ENCODE assay signal across 30 mouse cellular contexts in the genomic region with DNA sequence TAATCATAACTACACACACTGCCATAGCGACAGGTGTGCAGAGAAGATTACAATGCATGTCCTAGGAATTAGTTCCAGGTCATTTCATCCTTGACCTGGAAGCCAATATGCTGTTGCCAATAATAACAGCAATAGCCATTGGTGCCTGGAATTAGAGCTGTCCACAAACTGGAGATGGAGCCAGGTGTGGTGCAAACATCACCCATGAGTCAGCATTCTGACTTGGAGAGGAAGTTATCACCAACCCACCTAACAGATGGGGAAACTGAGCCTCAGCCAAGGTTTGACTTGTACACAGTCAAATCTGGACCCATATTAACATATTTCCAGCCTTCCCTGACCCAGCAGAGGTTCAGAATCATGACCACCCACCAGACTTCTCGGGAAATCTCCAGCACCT. TPM values are rescaled to one million over a fixed set of nuclear protein-coding genes. Genes with fewer than 3 reads are reported as not detected.
A peak's percentile ranks its signal among the peaks of the same experiment; 100 is the strongest.
DNase-seq lines count a peak whose midpoint lies in the region; ATAC-seq and TF ChIP-seq lines count a peak whose summit lies in the region.
"Had no signal": no experiment of that assay in that cellular context is flagged by ENCODE, and none has a peak within 500 bp of the region (broad histone marks: within the 10 kb centered on the region; RNA-seq: fewer than 3 reads in every experiment).

No protein-coding gene starts in this region.

- no peak for TF ChIP-seq POLR2A in kidney, adult 2 months (IDR thresholded peaks at IDR 0.05; ENCODE audit: low read depth, low read length)

- no peaks in the 10 kb centered on the region for H3K27me3 ChIP-seq in kidney, adult 2 months (replicated peaks; ENCODE audit: control insufficient read depth, insufficient read depth, low read length)
- H3K27me3 ChIP-seq in intestine, embryonic 16.5 days (replicated peaks; ENCODE audit: control insufficient read depth, insufficient read depth, low read length), result no peaks in the 10 kb centered on the region
- no peaks in the 10 kb centered on the region for H3K27me3 ChIP-seq in liver, embryonic 15.5 days
- peaks cover 15% of the 10 kb centered on the region for H3K27me3 ChIP-seq in midbrain, embryonic 10.5 days (ENCODE audit: low read depth, poor library complexity, severe bottlenecking)
- H3K27me3 ChIP-seq: forebrain, embryonic 13.5 days; neural tube, embryonic 12.5 days had no signal

- H3K9me3 ChIP-seq in intestine, embryonic 16.5 days (ENCODE audit: control insufficient read depth, low read length), result no peaks in the 10 kb centered on the region
- no peaks in the 10 kb centered on the region for H3K9me3 ChIP-seq in liver, embryonic 15.5 days (replicated peaks)
- H3K9me3 ChIP-seq in midbrain, embryonic 10.5 days (replicated peaks), result no peaks in the 10 kb centered on the region
- H3K9me3 ChIP-seq: forebrain, embryonic 13.5 days; heart, embryonic 10.5 days; lung, embryonic 15.5 days; neural tube, embryonic 12.5 days had no signal

- no peak for TF ChIP-seq CTCF in kidney, adult 2 months (conservative IDR thresholded peaks at IDR 0.05; ENCODE audit: insufficient read depth, insufficient read length, low read depth, low read length)

- no peaks in the 10 kb centered on the region for H3K36me3 ChIP-seq in kidney, adult 2 months (ENCODE audit: control insufficient read depth, insufficient read depth, low read length)
- no peaks in the 10 kb centered on the region for H3K36me3 ChIP-seq in intestine, embryonic 16.5 days (ENCODE audit: control insufficient read depth, insufficient read depth, low read length)
- no peaks in the 10 kb centered on the region for H3K36me3 ChIP-seq in liver, embryonic 15.5 days (replicated peaks)
- no peaks in the 10 kb centered on the region for H3K36me3 ChIP-seq in midbrain, embryonic 10.5 days
- H3K36me3 ChIP-seq: heart, embryonic 10.5 days; lung, embryonic 15.5 days; neural tube, embryonic 12.5 days had no signal

- ATAC-seq in intestine, embryonic 16.5 days, result no peak
- ATAC-seq in liver, embryonic 15.5 days (ENCODE audit: insufficient read depth), result no peak
- ATAC-seq: activated CD4-positive, CD25-positive, alpha-beta regulatory T cell, adult 4 months; forebrain, embryonic 13.5 days; inflammation-experienced regulatory T-cells, adult 6 months had no signal

- DNase-seq in kidney, adult 2 months, result peak; percentile 62
- DNase-seq in kidney, adult 11 months, result no peak
- peak; percentile 13 for DNase-seq in layer of hippocampus, adult 9-11 months
- DNase-seq in layer of hippocampus, postnatal 10 days (ENCODE audit: low spot score in 2 of 2), result no peak
- no peak for DNase-seq in midbrain, embryonic 10.5 days (ENCODE audit: low spot score)
- no peak for DNase-seq in urinary bladder, adult 18-20 months (ENCODE audit: low spot score in 2 of 2)
- DNase-seq: adrenal gland, adult 8-10 months; cerebellum, adult 18-20 months; cerebellum, postnatal 14 days; embryo, embryonic 11 days; gastrocnemius, adult 2 months; heart, postnatal 4 days; lung, postnatal 36 days; midbrain, embryonic 14.5 days; retina, postnatal 1 day had no signal

- no peaks in the 10 kb centered on the region; the same call in 1 of the 2 replicates for H3K4me1 ChIP-seq in kidney, adult 2 months (ENCODE audit: control insufficient read depth, insufficient read depth, low read length)
- peaks cover 13% of the 10 kb centered on the region for H3K4me1 ChIP-seq in intestine, embryonic 16.5 days (ENCODE audit: control insufficient read depth, insufficient read depth, low read length)
- peaks cover 36% of the 10 kb centered on the region for H3K4me1 ChIP-seq in liver, embryonic 15.5 days (replicated peaks)
- peaks cover 29% of the 10 kb centered on the region for H3K4me1 ChIP-seq in midbrain, embryonic 10.5 days
- H3K4me1 ChIP-seq: neural tube, embryonic 12.5 days had no signal

- H3K9ac ChIP-seq in intestine, embryonic 16.5 days (ENCODE audit: low read depth, low read length), result no peak overlapping the region
- no peak overlapping the region for H3K9ac ChIP-seq in liver, embryonic 15.5 days
- H3K9ac ChIP-seq: forebrain, embryonic 13.5 days; hindbrain, embryonic 14.5 days; lung, embryonic 15.5 days; neural tube, embryonic 12.5 days had no signal

- peak overlapping the region; percentile 35 for H3K4me2 ChIP-seq in intestine, embryonic 16.5 days (ENCODE audit: low read depth, low read length)
- H3K4me2 ChIP-seq in liver, embryonic 15.5 days, result 0 out of 2 replicates have a peak overlapping the region, but pooled peaks have one; percentile 6
- H3K4me2 ChIP-seq: forebrain, embryonic 13.5 days; hindbrain, embryonic 14.5 days; lung, embryonic 15.5 days; neural tube, embryonic 12.5 days had no signal

- peak overlapping the region; percentile 11; the same call in 1 of the 2 replicates for H3K4me3 ChIP-seq in kidney, adult 2 months (ENCODE audit: insufficient read depth, low read depth, low read length)
- peak overlapping the region; percentile 42 for H3K4me3 ChIP-seq in intestine, embryonic 16.5 days (ENCODE audit: low read length)
- H3K4me3 ChIP-seq in liver, embryonic 15.5 days (replicated peaks), result no peak overlapping the region
- H3K4me3 ChIP-seq in midbrain, embryonic 10.5 days, result no peak overlapping the region
- H3K4me3 ChIP-seq: forebrain, embryonic 13.5 days; gastrocnemius, adult 2 months; heart, embryonic 10.5 days; lung, embryonic 15.5 days; megakaryocyte, embryonic 14.5 days; neural tube, embryonic 12.5 days had no signal

- peak overlapping the region; percentile 87 for H3K27ac ChIP-seq in kidney, adult 2 months (ENCODE audit: insufficient read depth, low read depth, low read length)
- peak overlapping the region; percentile 90; the same call in 1 of the 2 replicates for H3K27ac ChIP-seq in intestine, embryonic 16.5 days (ENCODE audit: low read length)
- peak overlapping the region; percentile 75 for H3K27ac ChIP-seq in liver, embryonic 15.5 days (replicated peaks)
- H3K27ac ChIP-seq in midbrain, embryonic 10.5 days (replicated peaks), result no peak overlapping the region
- H3K27ac ChIP-seq: forebrain, embryonic 13.5 days; gastrocnemius, adult 2 months; heart, embryonic 10.5 days; hindbrain, embryonic 14.5 days; lung, embryonic 15.5 days; neural tube, embryonic 12.5 days had no signal

- 64% methylated on average over 2 of the region's 2 CpGs for WGBS in kidney, adult 2 months
- 88% methylated on average over 2 of the region's 2 CpGs for WGBS in intestine, embryonic 16.5 days
- WGBS in liver, embryonic 15.5 days (ENCODE audit: insufficient replicate concordance), result 66% methylated on average over 2 of the region's 2 CpGs
- 86% methylated on average over 2 of the region's 2 CpGs for WGBS in midbrain, embryonic 10.5 days

RNA-seq across cellular contexts. Expression of a gene that starts 31.8 kb away (rescaled TPM):
- 354 and 376 TPM in 2 replicates for polyA plus RNA-seq in kidney, adult 2 months (2012; rRNA removed)
- total RNA-seq in layer of hippocampus, postnatal 10 days (2021), result not detected
- 86.6 and 88.5 TPM in 2 replicates for polyA plus RNA-seq in intestine, embryonic 16.5 days (2015; fragmentation: Nextera tagmentation; extraction: Ambion mirVana)
- 17.0 and 19.0 TPM in 2 replicates for polyA plus RNA-seq in liver, embryonic 15.5 days (2015; fragmentation: Nextera tagmentation; extraction: Ambion mirVana)
- polyA plus RNA-seq in midbrain, embryonic 10.5 days (2016; fragmentation: Nextera tagmentation; extraction: Ambion mirVana), result 0.02 TPM in 1 of 2 replicates, not detected in the other
- total RNA-seq: gastrocnemius, adult 2 months; heart, postnatal 4 days; left cerebral cortex, postnatal 36 days had no signal
- polyA plus RNA-seq: activated CD4-positive, CD25-positive, alpha-beta regulatory T cell, adult 4 months; embryonic facial prominence, embryonic 14.5 days; forebrain, embryonic 13.5 days; frontal cortex, adult 2 months; hindbrain, embryonic 14.5 days; inflammation-experienced regulatory T-cells, adult 6 months; midbrain, embryonic 14.5 days; neural tube, embryonic 12.5 days had no signal

RNA-seq across cellular contexts. Expression of a gene that starts 46.3 kb away (rescaled TPM):
- polyA plus RNA-seq in kidney, adult 2 months (2012; rRNA removed), result 3.6 and 4.6 TPM in 2 replicates
- under 1 TPM; 0.51 to 0.55 TPM for total RNA-seq in layer of hippocampus, postnatal 10 days (2021)
- 0.20 and 0.24 TPM in 2 replicates for polyA plus RNA-seq in intestine, embryonic 16.5 days (2015; fragmentation: Nextera tagmentation; extraction: Ambion mirVana)
- polyA plus RNA-seq in liver, embryonic 15.5 days (2015; fragmentation: Nextera tagmentation; extraction: Ambion mirVana), result not detected in 2 replicates
- not detected in 2 replicates for polyA plus RNA-seq in midbrain, embryonic 10.5 days (2016; fragmentation: Nextera tagmentation; extraction: Ambion mirVana)
- total RNA-seq: adrenal gland, adult 8-10 months; gastrocnemius, adult 2 months; heart, postnatal 4 days; left cerebral cortex, postnatal 36 days had no signal
- polyA plus RNA-seq: activated CD4-positive, CD25-positive, alpha-beta regulatory T cell, adult 4 months; forebrain, embryonic 13.5 days; gonadal fat pad, adult 2 months; heart, embryonic 16.5 days; inflammation-experienced regulatory T-cells, adult 6 months; midbrain, embryonic 14.5 days; neural tube, embryonic 12.5 days had no signal

Comparison
In these comparisons a context has a peak if more than half of its experiments do, and no peak if none do; other contexts are left out.
1. DNase-seq: peak in kidney, adult 2 months (single experiment) and layer of hippocampus, adult 9-11 months (single experiment); none in kidney, adult 11 months (single experiment), layer of hippocampus, postnatal 10 days (0 of 2), midbrain, embryonic 10.5 days (single experiment) and urinary bladder, adult 18-20 months (0 of 2).
2. H3K4me3 ChIP-seq: peak in kidney, adult 2 months (single experiment) and intestine, embryonic 16.5 days (single experiment); none in liver, embryonic 15.5 days (single experiment) and midbrain, embryonic 10.5 days (single experiment).
3. RNA of a gene that starts 31.8 kb away (polyA plus RNA-seq): 354 to 376 TPM in kidney, adult 2 months, 86.6 to 88.5 TPM in intestine, embryonic 16.5 days and 17.0 to 19.0 TPM in liver, embryonic 15.5 days; 0.02 TPM in midbrain, embryonic 10.5 days; every median in the first group is over 10 times any median in the second.